Mouse (Mus musculus) cortical plate, adult 2 months (tissue): ENCODE data around the gene Cspg5. TPM values are rescaled to one million over a fixed set of nuclear protein-coding genes. Genes with fewer than 3 reads are reported as not detected.
A peak's percentile ranks its signal among the peaks of the same experiment; 100 is the strongest.

Experiments used
- H3K27ac ChIP-seq: fragments of 200-500 bp; 2 replicates; pipeline ENCODE4 v1.5.1; 2012; ENCODE audit warnings: low read length, control low read depth, inconsistent platforms; ENCODE audit not compliant: insufficient read depth
- H3K4me1 ChIP-seq: fragments of 200-500 bp; 2 replicates; pipeline ENCODE4 v1.6.1; 2011; ENCODE audit warnings: low read length; ENCODE audit not compliant: control insufficient read depth, insufficient read depth
- H3K4me3 ChIP-seq: fragments of 200-500 bp; 2 replicates; pipeline ENCODE4 v1.5.1; 2011; ENCODE audit warnings: mild to moderate bottlenecking, low read length, control low read depth; ENCODE audit not compliant: insufficient read depth
- CTCF ChIP-seq: fragments of 200-500 bp; IDR thresholded peaks from 2 replicates; pipeline ENCODE4 v1.5.1; 2011; ENCODE audit warnings: mild to moderate bottlenecking, control low read depth, low read length; ENCODE audit not compliant: insufficient read depth; ENCODE audit errors: extremely low read depth
- POLR2A ChIP-seq: fragments of 200-500 bp; IDR thresholded peaks from 2 replicates; pipeline ENCODE4 v1.6.1; 2011; ENCODE audit warnings: mild to moderate bottlenecking, low read length, control low read depth; ENCODE audit not compliant: insufficient read depth; ENCODE audit errors: extremely low read depth
- polyA plus RNA-seq: library from polyadenylated mRNA; depleted of rRNA; stranded (reverse); fragments of >200 nt; gene quantifications from 2 replicates; pipeline ENCODE4 v1.2.3, GENCODE M21; 2012; rRNA removed

The Cspg5 gene
- 382 and 388 TPM in 2 replicates for polyA plus RNA-seq

DNA sequence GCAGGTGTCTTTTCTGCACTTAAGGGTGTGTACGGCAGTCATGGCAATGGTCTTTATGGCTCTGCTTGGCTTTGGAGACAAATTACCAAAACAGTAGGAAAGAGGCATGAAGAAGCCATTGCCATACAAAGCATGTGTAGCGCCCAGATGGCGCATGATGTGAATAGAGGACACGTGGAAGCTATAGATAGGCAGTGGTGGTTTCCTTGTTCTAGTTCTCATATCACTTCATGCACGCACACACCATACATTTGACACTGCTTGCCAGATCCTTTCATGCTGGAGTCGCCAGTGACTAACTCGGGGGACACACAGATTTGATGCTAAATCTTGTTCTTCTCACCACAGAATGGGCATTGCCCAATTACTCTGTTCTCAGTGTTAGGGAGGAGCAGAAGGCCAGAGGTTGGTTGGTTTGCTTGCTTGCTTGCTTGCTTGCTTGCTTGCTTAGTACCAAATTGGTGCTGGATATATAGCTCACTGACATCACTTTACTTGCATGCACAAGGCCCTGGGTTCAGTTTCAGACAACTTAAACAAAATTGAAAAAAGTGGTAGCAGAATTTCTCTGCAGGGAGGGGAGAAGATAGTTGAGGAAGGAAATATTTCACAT is at the start of gene Cspg5:
TSS of gene Cspg5 (plus strand) at position 563 of the 613 bp plus-strand sequence.
- no peak for TF ChIP-seq POLR2A
- TF ChIP-seq CTCF: no peak
- peak within 1 kb of the TSS; percentile 98 for H3K27ac ChIP-seq
- peaks cover 2% of the 10 kb centered on the region; the same call in 1 of the 2 replicates for H3K4me1 ChIP-seq
- H3K4me3 ChIP-seq: peak within 1 kb of the TSS; percentile 64

GRCm38 (mm10) chr9:110199870-110200269 is 43.7 kb upstream of the Cspg5 start:
- no peak for TF ChIP-seq POLR2A
- no peak for TF ChIP-seq CTCF
- Histone ChIP-seq H3K4me1 (peaks cover 3% of the 10 kb centered on the region), H3K27ac (peak overlapping the region; percentile 58; the same call in 1 of the 2 replicates), H3K4me3 (no peak overlapping the region)

DNA sequence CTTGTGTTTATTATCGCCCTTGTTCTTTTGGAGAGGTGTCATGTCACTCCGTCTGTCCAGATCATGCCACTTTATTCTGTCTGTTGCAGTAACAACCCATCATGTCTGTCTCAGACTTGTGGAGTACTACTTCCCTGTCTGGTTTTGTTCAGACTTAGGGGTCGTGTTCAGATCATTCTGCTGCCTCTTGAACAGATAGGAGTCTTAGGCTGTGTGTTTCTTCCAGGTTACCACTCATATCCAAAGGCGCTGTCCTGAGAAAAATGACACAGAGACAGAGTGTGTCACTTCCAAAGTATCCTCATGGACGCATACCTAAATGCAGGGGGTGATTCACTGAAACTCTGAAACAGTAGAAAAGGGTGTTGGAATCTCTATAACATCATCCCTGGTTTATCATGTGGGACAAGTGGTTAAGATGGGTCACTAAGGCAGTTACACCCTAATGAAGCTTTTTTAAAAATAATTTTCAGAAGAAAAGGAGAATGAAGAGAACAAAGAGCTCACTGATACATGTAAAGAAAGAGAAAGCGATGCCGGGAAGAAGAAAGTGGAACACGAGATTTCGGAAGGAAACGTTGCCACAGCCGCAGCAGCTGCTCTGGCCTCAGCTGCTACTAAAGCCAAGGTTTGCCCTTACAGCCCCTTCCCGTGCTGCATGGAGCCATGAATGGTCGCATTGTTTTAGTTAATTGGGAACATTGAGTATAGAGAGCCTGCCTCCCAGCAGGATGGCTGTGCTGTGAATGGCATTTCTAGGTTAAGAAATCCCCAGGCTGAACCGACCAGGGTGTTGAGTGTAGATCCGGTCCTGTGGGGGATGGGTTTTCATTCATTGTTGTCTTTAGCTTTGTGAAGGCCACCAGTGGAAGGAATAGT is 37.8 kb upstream of the Cspg5 start:
- H3K27ac ChIP-seq: peak overlapping the region; percentile 12

GRCm38 (mm10) chr9:110206437-110206836 is 37.1 kb upstream of the Cspg5 start:
- Histone ChIP-seq H3K4me1 (peaks cover 16% of the 10 kb centered on the region), H3K4me3 (no peak overlapping the region), H3K27ac (peak overlapping the region; percentile 97; the same call in 1 of the 2 replicates)
- TF ChIP-seq POLR2A (no peak), CTCF (no peak)

More for the DNA sequence above, 37.8 kb upstream of the Cspg5 start:
- TF ChIP-seq POLR2A (no peak), CTCF (no peak)
- no peak overlapping the region for H3K4me3 ChIP-seq
- H3K4me1 ChIP-seq: peaks cover 16% of the 10 kb centered on the region

GRCm38 (mm10) chr9:110208265-110208664 is 35.3 kb upstream of the Cspg5 start:
- Histone ChIP-seq H3K27ac (peak overlapping the region; percentile 84; the same call in 1 of the 2 replicates), H3K4me3 (no peak overlapping the region)
- TF ChIP-seq POLR2A (no peak), CTCF (no peak)

GRCm38 (mm10) chr9:110208967-110209366 is 34.6 kb upstream of the Cspg5 start:
- Histone ChIP-seq H3K4me1 (peaks cover 16% of the 10 kb centered on the region), H3K27ac (peak overlapping the region; percentile 87), H3K4me3 (no peak overlapping the region)
- TF ChIP-seq CTCF: no peak
- no peak for TF ChIP-seq POLR2A

More at GRCm38 (mm10) chr9:110208265-110208664, 35.3 kb upstream of the Cspg5 start:
- H3K4me1 ChIP-seq: peaks cover 16% of the 10 kb centered on the region

- H3K4me1 ChIP-seq: no peaks in the 10 kb centered on the region
- TF ChIP-seq CTCF (no peak), POLR2A (no peak)
- no peak overlapping the region for H3K27ac ChIP-seq
Measured at GRCm38 (mm10) chr9:110224273-110224672, 19.3 kb upstream of the Cspg5 start.

DNA sequence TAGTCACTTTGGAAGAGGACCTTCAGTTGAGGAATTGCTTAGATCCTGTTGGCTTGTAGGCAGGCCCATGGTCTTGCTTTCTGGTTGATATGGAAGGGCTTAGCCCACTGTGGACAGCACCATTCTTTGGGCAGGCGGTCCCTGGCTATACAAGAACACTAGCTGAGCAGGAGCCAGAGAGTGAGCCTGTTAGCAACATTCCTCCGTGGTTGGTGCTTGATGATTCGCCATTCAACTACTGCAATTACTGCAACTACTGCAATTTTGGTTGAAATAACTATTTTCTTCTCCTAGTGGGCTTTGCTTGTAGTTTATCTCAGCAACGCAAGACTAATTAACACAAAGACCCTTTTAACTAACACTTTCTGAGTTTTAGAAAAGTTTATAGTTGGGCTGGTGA is 17.4 kb upstream of the Cspg5 start:
- TF ChIP-seq POLR2A (no peak), CTCF (no peak)
- no peak overlapping the region for H3K27ac ChIP-seq

More at GRCm38 (mm10) chr9:110224273-110224672, 19.3 kb upstream of the Cspg5 start:
- H3K4me3 ChIP-seq: no peak overlapping the region

DNA sequence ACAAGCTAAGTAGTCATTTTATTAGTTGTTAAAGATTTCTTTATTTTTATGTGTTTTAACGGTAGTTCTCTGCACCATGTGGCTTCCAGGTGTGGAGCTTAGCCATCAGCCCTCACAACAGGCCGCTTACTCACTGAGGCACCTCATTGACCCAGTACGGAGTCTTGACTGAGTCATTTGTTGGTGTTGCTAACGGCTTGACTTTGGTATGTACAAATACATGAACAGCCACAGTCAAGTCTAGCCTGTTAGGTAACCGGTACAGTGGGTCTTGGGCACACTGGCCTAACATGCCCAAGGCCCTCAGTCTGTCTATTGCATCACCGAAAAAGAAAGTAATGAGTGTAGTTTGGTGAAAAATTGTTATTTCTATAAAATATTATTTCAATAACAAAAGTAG is 14.9 kb upstream of the Cspg5 start:
- Histone ChIP-seq H3K4me3 (no peak overlapping the region), H3K4me1 (peaks cover 4% of the 10 kb centered on the region; the same call in 1 of the 2 replicates), H3K27ac (no peak overlapping the region)
- TF ChIP-seq CTCF (no peak), POLR2A (no peak)

More for the DNA sequence above, 17.4 kb upstream of the Cspg5 start:
- H3K4me1 ChIP-seq: peaks cover 4% of the 10 kb centered on the region; the same call in 1 of the 2 replicates
- H3K4me3 ChIP-seq: no peak overlapping the region
